Mouse (Mus musculus): ENCODE results near the gene Tlcd1.

- TF ChIP-seq CTCF (IDR thresholded peaks at IDR 0.05; ENCODE audit: low read depth, low read length) (no peak), POLR2A (IDR thresholded peaks at IDR 0.05; ENCODE audit: extremely low read depth, insufficient read depth, low read length) (no peak)
These were observed 7.7 kb upstream of the Tlcd1 start for GRCm38 (mm10) chr11:78168541-78169468.
